Mouse (Mus musculus): ENCODE measurements around the gene Ssr1. TPM values are rescaled to one million over a fixed set of nuclear protein-coding genes. Genes with fewer than 3 reads are reported as not detected.
A peak's percentile ranks its signal among the peaks of the same experiment; 100 is the strongest.

The Ssr1 gene
- polyA plus RNA-seq, 1 experiment from 2014 or later, result 143 TPM

GRCm38 (mm10) chr13:37969988-37970387, 24.0 kb downstream of the Ssr1 start:
- WGBS, result 52% methylated on average over 8 of the region's 8 CpGs
- DNase-seq (ENCODE audit: low spot score) (no peak), ATAC-seq (replicated peaks; ENCODE audit: low FRiP score) (no peak)
- no peak overlapping the region for H3K4me2 ChIP-seq
- no peaks in the 10 kb centered on the region for H3K36me3 ChIP-seq (ENCODE audit: control insufficient read depth, insufficient read depth, low read length)
- H3K4me1 ChIP-seq (replicated peaks; ENCODE audit: control insufficient read depth, insufficient read depth, low read length), result peaks cover 24% of the 10 kb centered on the region
- no peak overlapping the region for H3K4me3 ChIP-seq (ENCODE audit: low read depth, low read length)
- no peaks in the 10 kb centered on the region for H3K9me3 ChIP-seq (ENCODE audit: control insufficient read depth, low read length)
- H3K27ac ChIP-seq (ENCODE audit: low read depth, low read length), result no peak overlapping the region
- no peak overlapping the region for H3K9ac ChIP-seq (ENCODE audit: low read depth, low read length)
- no peaks in the 10 kb centered on the region for H3K27me3 ChIP-seq (replicated peaks; ENCODE audit: control insufficient read depth, insufficient read depth, low read length)

- DNase-seq (ENCODE audit: low spot score), result peak; percentile 86
- no peak for ATAC-seq (replicated peaks; ENCODE audit: low FRiP score)
- no peak overlapping the region for H3K9ac ChIP-seq (ENCODE audit: low read depth, low read length)
- H3K36me3 ChIP-seq (ENCODE audit: control insufficient read depth, insufficient read depth, low read length), result no peaks in the 10 kb centered on the region
- no peaks in the 10 kb centered on the region for H3K27me3 ChIP-seq (replicated peaks; ENCODE audit: control insufficient read depth, insufficient read depth, low read length)
- H3K4me3 ChIP-seq (ENCODE audit: low read depth, low read length), result no peak overlapping the region
- H3K27ac ChIP-seq (ENCODE audit: low read depth, low read length), result no peak overlapping the region
- 11% methylated on average over 14 of the region's 14 CpGs for WGBS
- H3K4me1 ChIP-seq (replicated peaks; ENCODE audit: control insufficient read depth, insufficient read depth, low read length), result peaks cover 31% of the 10 kb centered on the region
- H3K4me2 ChIP-seq, result 0 out of 2 replicates have a peak overlapping the region, but pooled peaks have one; percentile 10
- H3K9me3 ChIP-seq (ENCODE audit: control insufficient read depth, low read length), result no peaks in the 10 kb centered on the region
Observed at GRCm38 (mm10) chr13:37969337-37969736, 24.7 kb downstream of the Ssr1 start.

GRCm38 (mm10) chr13:37967565-37967964, 26.5 kb downstream of the Ssr1 start:
- no peak for ATAC-seq (replicated peaks; ENCODE audit: low FRiP score)
- no peaks in the 10 kb centered on the region for H3K9me3 ChIP-seq (ENCODE audit: control insufficient read depth, low read length)
- peaks cover 38% of the 10 kb centered on the region for H3K4me1 ChIP-seq (replicated peaks; ENCODE audit: control insufficient read depth, insufficient read depth, low read length)
- no peak overlapping the region for H3K9ac ChIP-seq (ENCODE audit: low read depth, low read length)
- WGBS, result 67% methylated on average over 10 of the region's 10 CpGs
- H3K27ac ChIP-seq (ENCODE audit: low read depth, low read length), result no peak overlapping the region
- no peaks in the 10 kb centered on the region for H3K27me3 ChIP-seq (replicated peaks; ENCODE audit: control insufficient read depth, insufficient read depth, low read length)
- H3K36me3 ChIP-seq (ENCODE audit: control insufficient read depth, insufficient read depth, low read length), result no peaks in the 10 kb centered on the region
- DNase-seq (ENCODE audit: low spot score), result no peak
- no peak overlapping the region for H3K4me3 ChIP-seq (ENCODE audit: low read depth, low read length)
- no peak overlapping the region for H3K4me2 ChIP-seq

GRCm38 (mm10) chr13:37967052-37967437, 27.0 kb downstream of the Ssr1 start:
- Histone ChIP-seq H3K9ac (ENCODE audit: low read depth, low read length) (no peak overlapping the region), H3K4me3 (ENCODE audit: low read depth, low read length) (no peak overlapping the region), H3K4me2 (no peak overlapping the region), H3K27me3 (replicated peaks; ENCODE audit: control insufficient read depth, insufficient read depth, low read length) (no peaks in the 10 kb centered on the region), H3K27ac (ENCODE audit: low read depth, low read length) (no peak overlapping the region), H3K4me1 (replicated peaks; ENCODE audit: control insufficient read depth, insufficient read depth, low read length) (peaks cover 38% of the 10 kb centered on the region), H3K9me3 (ENCODE audit: control insufficient read depth, low read length) (no peaks in the 10 kb centered on the region), H3K36me3 (ENCODE audit: control insufficient read depth, insufficient read depth, low read length) (no peaks in the 10 kb centered on the region)
- 56% methylated on average over 12 of the region's 12 CpGs for WGBS
- no peak for ATAC-seq (replicated peaks; ENCODE audit: low FRiP score)
- DNase-seq (ENCODE audit: low spot score), result no peak

GRCm38 (mm10) chr13:37966256-37967051, 27.6 kb downstream of the Ssr1 start:
- no peak overlapping the region for H3K4me2 ChIP-seq
- DNase-seq (ENCODE audit: low spot score), result no peak
- H3K4me3 ChIP-seq (ENCODE audit: low read depth, low read length), result no peak overlapping the region
- no peaks in the 10 kb centered on the region for H3K36me3 ChIP-seq (ENCODE audit: control insufficient read depth, insufficient read depth, low read length)
- peaks cover 38% of the 10 kb centered on the region for H3K4me1 ChIP-seq (replicated peaks; ENCODE audit: control insufficient read depth, insufficient read depth, low read length)
- H3K27me3 ChIP-seq (replicated peaks; ENCODE audit: control insufficient read depth, insufficient read depth, low read length), result no peaks in the 10 kb centered on the region
- H3K27ac ChIP-seq (ENCODE audit: low read depth, low read length), result 0 out of 2 replicates have a peak overlapping the region, but pooled peaks have one; percentile 28
- ATAC-seq (replicated peaks; ENCODE audit: low FRiP score), result no peak
- no peak overlapping the region for H3K9ac ChIP-seq (ENCODE audit: low read depth, low read length)
- no peaks in the 10 kb centered on the region for H3K9me3 ChIP-seq (ENCODE audit: control insufficient read depth, low read length)
- 72% methylated on average over 15 of the region's 15 CpGs for WGBS

- ATAC-seq (replicated peaks; ENCODE audit: low FRiP score), result peak; percentile 93
- H3K9ac ChIP-seq (ENCODE audit: low read depth, low read length), result peak overlapping the region; percentile 65
- H3K4me3 ChIP-seq (ENCODE audit: low read depth, low read length), result peak overlapping the region; percentile 26
- H3K27me3 ChIP-seq (replicated peaks; ENCODE audit: control insufficient read depth, insufficient read depth, low read length), result no peaks in the 10 kb centered on the region
- DNase-seq (ENCODE audit: low spot score), result peak; percentile 66
- no peaks in the 10 kb centered on the region for H3K9me3 ChIP-seq (ENCODE audit: control insufficient read depth, low read length)
- H3K27ac ChIP-seq (ENCODE audit: low read depth, low read length), result peak overlapping the region; percentile 82
- H3K4me2 ChIP-seq, result peak overlapping the region; percentile 79
- H3K4me1 ChIP-seq (replicated peaks; ENCODE audit: control insufficient read depth, insufficient read depth, low read length), result peaks cover 38% of the 10 kb centered on the region
- 24% methylated on average over 17 of the region's 17 CpGs for WGBS
- no peaks in the 10 kb centered on the region for H3K36me3 ChIP-seq (ENCODE audit: control insufficient read depth, insufficient read depth, low read length)
Observed at GRCm38 (mm10) chr13:37965126-37965914, 28.7 kb downstream of the Ssr1 start.

- peaks cover 39% of the 10 kb centered on the region for H3K4me1 ChIP-seq (replicated peaks; ENCODE audit: control insufficient read depth, insufficient read depth, low read length)
- H3K27me3 ChIP-seq (replicated peaks; ENCODE audit: control insufficient read depth, insufficient read depth, low read length), result no peaks in the 10 kb centered on the region
- H3K36me3 ChIP-seq (ENCODE audit: control insufficient read depth, insufficient read depth, low read length), result no peaks in the 10 kb centered on the region
- WGBS, result 41% methylated on average over 20 of the region's 20 CpGs
- peak overlapping the region; percentile 65 for H3K9ac ChIP-seq (ENCODE audit: low read depth, low read length)
- peak overlapping the region; percentile 79 for H3K4me2 ChIP-seq
- peak overlapping the region; percentile 82 for H3K27ac ChIP-seq (ENCODE audit: low read depth, low read length)
- H3K9me3 ChIP-seq (ENCODE audit: control insufficient read depth, low read length), result no peaks in the 10 kb centered on the region
- peak; percentile 20 for ATAC-seq (replicated peaks; ENCODE audit: low FRiP score)
- DNase-seq (ENCODE audit: low spot score), result no peak
- peak overlapping the region; percentile 51 for H3K4me3 ChIP-seq (ENCODE audit: low read depth, low read length)
Observed at GRCm38 (mm10) chr13:37964128-37965087, 29.6 kb downstream of the Ssr1 start.
